Mouse (Mus musculus) kidney, adult 11 months (tissue): ENCODE results near the gene Arid5b.

Source experiments
- DNase-seq: peaks from one replicate; pipeline ENCODE4 v3.0.0; 2022

Arid5b gene

DNA sequence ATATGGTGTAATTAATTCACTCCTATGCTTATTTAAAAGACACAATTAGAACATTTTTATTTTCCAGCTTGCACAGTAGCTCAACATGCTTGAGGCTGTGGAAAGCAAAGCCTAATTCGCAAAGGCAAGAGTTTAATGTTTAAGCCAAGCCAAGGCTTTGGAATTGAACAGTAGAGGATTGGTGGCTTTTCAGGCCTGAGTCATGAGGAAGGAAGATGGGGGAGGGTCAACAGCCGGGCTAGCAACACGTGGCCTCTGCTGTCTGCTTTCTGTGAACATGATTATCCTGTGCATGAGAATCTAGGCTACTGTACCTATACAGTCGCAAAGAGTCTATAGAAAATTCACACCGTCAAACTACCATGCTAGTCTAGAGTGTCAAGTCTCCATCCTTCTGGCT, 9.9 kb downstream of the Arid5b start:
- peak; percentile 83 for DNase-seq

- DNase-seq = no peak
These were observed 14.4 kb downstream of the Arid5b start for GRCm38 (mm10) chr10:68263969-68264688.

DNA sequence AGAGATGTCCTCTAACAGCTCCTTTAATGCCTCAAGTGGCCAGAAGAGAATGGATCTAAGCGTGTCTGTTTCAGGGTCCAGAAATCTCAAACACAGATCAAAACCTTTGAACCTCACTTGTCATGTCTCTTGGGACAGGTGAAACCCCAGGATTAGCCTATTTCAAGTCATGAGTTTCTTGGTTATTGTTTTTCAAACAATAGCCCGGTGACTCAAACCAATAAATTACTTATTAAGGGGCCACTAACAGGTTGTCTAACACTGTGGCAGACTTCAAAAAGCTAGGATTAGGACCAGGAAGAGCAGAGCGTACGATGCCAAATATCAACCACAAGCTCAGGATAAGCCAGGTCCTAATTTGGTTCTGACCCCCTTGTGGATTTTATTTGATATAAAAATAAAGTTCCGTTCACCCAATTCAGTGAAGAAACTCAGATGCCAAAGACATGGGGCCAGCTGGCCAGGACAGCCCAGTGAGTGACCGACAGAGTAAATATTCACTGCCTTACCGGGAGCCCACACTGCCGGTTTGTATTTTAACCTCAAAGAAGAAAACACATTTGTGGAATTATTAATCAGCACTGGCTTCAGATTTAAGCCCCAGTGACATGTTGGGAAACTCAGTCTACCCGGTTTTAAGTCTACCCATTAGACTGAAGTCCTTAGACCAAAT, 15.1 kb downstream of the Arid5b start:
- peak; percentile 74 for DNase-seq

DNA sequence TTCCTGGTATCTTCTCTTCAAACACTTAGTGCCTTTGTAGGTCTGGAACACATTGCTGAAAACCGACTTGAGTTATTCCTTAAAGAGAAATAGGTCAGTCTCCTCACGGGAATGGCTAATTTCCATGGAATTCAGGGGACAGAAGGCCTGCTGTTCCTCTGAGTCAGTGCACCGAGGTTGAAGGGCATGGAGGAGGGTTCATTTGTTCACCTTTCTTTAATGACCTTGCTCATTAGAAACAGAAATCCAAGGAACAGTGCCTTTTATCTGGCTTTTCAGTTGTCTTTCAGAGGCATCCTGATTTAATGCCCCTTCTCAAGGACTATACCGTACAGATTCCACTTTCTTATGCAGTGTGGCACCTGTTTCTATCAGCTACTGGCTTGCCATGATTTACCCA, 18.9 kb downstream of the Arid5b start:
- no peak for DNase-seq

GRCm38 (mm10) chr10:68257358-68258056, 21.0 kb downstream of the Arid5b start:
- DNase-seq = no peak

DNA sequence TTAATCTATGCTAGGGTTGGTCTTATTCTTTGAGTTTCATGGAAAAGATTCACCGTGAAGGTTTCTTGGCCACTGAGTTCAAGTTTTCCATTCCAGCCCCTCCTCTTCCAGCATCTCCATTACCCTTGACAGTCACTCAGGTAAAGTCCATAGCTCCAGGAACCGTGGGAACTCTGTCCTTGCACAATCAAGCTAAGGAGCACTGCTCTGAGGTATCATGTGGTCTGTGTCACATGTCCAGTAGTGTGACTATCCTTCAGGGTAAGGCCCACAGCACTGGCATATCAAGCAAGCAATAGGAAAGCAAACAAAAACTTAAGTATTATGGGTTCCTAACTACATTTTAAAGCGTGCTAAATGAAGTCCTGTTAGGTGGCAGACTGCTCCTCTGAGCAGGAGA, 22.4 kb downstream of the Arid5b start:
- DNase-seq = no peak

GRCm38 (mm10) chr10:68253452-68254117, 25.0 kb downstream of the Arid5b start:
- DNase-seq = no peak

DNA sequence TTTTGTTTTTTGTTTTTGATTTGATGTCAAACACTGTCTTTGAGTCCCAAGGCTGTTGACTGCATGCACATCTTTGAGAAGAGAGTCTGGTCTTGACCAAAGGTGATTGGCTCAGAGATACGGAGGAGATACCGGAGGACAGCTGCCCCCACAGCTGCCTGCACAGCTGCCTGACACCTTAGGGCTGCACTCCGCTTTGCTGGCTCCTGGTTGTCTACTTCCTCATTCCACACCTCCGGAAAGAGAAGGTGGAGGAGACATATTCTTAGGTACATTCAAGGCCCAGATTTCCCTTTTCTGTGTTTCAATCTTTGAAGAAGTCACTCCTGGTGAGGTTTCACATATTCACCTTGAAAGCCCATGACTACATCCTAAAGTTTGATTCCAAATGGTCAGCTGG, 25.9 kb downstream of the Arid5b start:
- DNase-seq = no peak

GRCm38 (mm10) chr10:68249355-68249782, 29.2 kb downstream of the Arid5b start:
- no peak for DNase-seq

GRCm38 (mm10) chr10:68248281-68249015, 30.1 kb downstream of the Arid5b start:
- no peak for DNase-seq

- no peak for DNase-seq
These were observed 30.9 kb downstream of the Arid5b start for GRCm38 (mm10) chr10:68247490-68248280.

- DNase-seq = no peak
These were observed 31.8 kb downstream of the Arid5b start for GRCm38 (mm10) chr10:68246603-68247247.

DNA sequence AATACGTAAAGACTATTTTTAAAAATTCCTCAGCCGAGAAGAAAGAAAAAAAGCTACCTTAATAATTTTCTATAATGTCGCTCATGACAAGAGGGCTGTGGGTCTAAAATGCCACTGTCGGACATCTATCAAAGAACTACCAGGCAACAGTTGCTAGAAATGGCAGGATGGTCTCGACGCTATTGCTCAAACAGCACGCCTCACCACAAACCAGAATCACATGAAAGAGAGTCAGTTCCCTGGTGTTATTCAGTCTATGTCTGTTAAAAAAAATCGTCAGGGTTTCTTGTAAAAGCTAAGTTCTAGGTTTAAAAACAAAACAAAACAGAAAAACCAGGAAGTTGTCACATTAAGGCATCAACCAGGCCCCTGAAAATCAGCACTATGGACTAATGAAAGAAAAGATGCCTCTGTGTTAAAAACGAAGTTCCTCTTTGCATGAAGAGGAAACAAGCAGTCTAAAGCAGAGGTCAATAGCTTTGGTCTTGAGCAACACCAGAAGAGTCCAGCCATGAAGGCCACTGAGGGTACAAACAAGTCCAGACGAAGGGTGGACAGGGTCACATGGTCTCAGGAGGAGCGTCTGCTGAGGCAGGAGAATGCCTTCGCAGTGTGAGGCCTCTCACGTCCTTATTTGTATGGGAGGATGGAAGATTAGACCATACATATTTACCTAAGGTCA, 37.6 kb downstream of the Arid5b start:
- DNase-seq = no peak

DNA sequence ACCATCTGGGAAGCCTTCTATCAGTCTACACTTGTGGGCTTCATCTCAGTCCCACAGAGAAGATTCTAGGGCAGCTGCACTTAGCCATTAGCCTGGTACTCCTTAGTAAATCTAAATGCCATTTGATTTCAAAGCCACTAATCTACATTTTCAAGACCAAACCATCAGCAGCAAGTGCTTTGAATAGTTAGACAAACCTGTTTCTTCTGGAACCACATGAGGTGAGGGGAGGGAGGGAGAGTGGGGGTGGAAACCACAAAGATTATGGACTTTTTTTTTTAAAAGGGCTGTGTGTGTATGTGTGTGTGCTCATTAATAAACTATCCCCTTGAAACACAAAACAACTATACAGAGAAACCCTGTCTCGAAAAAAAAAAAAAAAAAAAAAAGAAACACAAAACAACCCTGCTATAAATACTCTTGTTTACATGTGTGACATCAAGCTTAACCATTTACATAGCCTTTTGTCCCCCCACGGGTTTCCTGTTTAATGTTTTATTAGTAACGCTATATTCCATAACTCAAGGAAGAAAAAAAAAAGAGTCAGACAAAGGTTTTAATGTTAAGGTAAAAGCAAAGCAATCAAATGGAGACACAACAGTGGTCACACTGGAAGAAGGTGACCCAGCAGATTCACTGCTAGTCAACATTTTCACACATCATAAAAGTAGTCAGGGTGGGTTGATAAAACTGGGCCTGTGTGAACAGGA, 38.3 kb downstream of the Arid5b start:
- no peak for DNase-seq

DNA sequence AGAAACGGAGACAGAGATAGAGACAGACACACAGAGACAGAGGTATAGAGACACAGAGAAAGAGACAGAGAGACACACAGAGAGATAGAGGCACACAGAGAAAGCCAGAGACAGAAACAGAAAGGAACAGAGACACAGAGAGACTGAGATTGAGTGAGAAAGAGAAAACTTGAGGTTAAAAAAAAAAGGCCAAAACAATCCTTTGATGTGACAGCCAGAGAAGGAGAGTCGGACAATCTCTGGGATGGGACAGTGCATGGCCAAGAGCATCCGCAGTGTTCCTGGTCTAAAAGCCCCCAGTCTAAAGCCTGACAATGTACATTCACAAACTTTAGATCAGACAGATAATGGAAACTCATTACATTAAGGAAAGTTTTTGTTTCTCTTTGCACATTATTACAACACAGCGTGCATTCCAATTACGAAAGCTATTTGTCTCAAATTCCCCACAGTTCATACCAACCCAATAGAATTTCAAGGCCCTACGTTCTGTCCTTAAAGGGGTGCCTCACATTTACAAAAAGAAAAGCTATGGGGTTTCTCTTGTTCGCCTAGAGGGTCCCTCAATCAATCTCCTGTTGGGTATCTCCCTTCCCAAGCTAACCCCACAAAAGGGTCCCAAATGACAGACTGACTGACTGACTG, 39.0 kb downstream of the Arid5b start:
- no peak for DNase-seq

GRCm38 (mm10) chr10:68238707-68239425, 39.7 kb downstream of the Arid5b start:
- no peak for DNase-seq

DNA sequence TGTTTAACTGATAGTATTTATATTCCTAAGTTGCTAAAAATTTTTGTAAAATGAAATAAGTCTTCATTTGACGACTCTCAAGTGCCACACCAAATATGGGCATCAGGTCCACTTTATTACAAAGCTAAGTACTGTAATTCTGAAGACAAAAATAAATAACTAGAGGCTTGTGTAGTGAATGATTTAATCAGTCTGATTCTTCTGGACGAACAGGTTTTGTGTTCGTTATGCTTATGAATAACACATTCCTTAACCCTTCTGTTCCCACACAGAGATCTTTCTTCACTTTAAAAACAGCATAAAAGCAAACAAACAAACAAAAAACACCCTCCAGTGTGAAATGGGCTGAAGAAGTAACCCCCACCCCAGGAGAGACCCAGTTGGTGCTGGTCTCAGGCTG, 40.4 kb downstream of the Arid5b start:
- DNase-seq = no peak

- no peak for DNase-seq
These were observed 41.5 kb downstream of the Arid5b start for GRCm38 (mm10) chr10:68236956-68237455.
